Mouse (Mus musculus): ENCODE measurements at regions not wholly inside any gene's neighbourhood (a gene's known extent, or its start where the extent isn't known, plus 50 kb on each side); places are given as distances from the start of the nearest gene placed in this dataset.
A peak's percentile ranks its signal among the peaks of the same experiment; 100 is the strongest.

- no peak for DNase-seq (ENCODE audit: low read depth, low spot score)
Measured at GRCm38 (mm10) chr2:9435155-9435872, 445.7 kb upstream of the 4930412O13Rik start.

DNA sequence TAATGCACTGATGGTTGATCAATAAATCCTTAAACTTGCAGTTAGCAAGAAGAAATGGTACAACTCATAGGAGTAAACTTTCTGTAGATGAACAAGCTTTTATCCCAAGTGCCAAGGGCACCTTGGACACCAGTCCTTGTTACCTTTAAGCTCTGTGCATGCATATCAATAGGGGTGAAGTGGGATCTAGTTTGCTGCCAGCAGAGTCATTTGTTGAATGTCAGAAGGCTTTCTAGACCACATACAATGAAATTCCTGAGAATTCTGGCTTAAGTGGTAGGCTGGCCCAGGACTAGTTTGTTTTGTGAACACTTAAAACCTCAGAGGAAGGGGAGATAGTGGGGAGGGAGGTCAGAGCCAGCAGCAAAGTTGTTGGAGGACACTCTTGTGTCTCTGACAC, 437.9 kb upstream of the 4930412O13Rik start:
- no peak for DNase-seq (ENCODE audit: low read depth, low spot score)

- no peak for DNase-seq (ENCODE audit: low read depth, low spot score)
Measured at GRCm38 (mm10) chr2:9445826-9446225, 435.2 kb upstream of the 4930412O13Rik start.

DNA sequence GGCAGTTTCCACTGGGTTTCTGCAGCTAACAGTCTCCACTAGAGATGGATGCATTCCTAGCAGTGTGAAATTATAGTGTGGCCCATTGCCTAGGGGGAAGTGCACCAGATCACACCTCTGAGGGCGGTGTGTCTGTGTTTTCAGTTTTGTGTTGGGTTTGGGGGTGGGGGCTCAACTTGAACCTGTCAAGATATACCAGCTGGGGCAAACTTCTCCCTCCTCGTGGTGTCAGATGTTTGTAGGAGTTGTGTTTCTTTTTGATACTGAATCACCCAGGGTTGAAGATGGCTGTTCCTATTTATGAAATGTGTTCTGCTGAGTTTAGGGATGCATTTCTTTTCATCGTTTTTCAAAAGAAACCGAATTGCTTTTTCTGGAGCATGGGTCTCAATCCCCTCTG, 416.6 kb upstream of the 4930412O13Rik start:
- no peak for DNase-seq (ENCODE audit: low read depth, low spot score)

DNA sequence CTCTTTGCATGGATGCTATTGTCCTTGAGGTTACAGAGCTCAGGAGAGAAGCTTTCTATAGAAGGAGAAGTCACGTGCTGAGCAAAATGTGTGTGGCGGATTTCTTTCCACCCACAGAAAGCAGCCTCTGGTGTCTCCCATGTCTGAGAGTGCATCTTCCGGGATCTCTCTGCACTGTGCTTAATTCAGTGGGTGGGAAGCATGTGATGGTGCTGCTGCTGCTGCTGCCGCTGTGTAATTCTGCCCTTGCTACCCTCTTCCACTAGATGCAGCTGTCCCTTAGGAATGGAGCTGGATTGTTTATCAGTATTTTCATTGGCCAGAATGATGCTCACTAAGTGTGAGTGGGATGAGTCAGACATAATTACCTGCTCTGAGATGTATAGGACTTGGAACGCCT, 416.2 kb upstream of the 4930412O13Rik start:
- no peak for DNase-seq (ENCODE audit: low read depth, low spot score)

DNA sequence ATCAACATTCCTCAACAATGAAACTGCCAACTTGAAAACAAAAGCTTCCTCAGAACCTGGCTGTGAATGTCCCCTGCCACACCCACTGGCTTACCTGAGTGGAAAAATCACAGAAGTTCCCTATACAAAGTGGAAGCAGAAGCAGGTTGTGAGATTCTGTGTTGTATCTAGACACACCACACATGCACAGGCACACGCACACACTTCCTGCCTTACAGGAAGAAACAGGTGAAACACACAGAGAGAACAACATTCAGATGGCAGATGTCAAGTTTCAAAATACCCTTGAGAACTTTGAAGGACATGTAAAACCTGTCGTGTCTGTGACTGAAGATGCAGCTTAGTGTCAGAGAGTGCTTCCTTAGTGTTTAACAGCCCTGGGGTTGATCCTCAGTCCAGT, 413.5 kb upstream of the 4930412O13Rik start:
- DNase-seq (ENCODE audit: low read depth, low spot score), result no peak

DNA sequence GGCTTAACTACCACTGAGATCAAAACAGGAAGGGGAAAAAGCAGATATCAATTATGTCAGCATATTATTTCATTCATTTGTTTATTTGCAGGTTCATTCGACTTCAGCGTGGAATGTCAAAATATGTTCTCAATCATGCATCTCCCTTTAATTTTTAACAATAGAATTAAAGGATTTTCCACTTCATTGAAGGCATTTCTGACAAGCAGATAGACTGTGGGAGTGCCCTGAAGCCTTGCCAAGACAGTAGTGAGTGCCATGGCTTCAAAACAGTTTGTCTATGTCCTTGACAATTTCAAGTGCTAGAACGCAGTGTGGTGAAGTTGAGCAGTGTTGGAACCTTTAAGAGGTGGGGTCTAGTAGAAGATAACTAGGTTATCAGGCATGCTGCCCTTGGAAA, 412.4 kb upstream of the 4930412O13Rik start:
- DNase-seq (ENCODE audit: low read depth, low spot score), result no peak

DNA sequence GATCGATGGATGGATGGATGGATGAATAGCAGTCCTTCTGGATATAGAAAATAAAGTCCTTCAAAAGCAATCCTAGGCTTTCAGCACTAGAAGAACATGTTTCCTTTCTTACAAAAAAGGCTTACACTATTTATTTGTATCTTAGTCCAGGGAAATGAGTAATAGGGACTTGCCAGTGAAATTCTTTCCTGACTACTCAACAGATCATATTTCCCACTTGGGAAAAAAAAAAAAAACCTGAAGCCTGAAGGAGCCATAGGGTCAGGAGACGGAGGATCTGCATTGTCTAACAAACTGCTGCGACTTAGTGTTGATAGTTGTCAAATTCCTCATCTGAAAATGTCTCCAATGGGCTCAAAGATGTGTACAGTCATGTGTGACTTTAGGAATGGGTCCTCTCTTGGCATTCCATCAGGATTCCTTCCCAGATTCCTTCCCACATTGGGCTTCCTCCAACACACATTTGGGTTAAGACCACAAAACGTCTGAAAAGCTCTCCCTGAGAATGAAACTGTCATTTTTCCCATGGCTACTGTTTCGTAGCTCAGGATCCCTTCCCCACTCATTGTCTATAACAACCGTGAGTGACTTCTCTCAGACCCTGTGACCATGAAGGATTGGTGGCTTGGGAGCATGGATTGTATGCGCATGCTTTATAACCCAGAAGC, 399.2 kb upstream of the 4930412O13Rik start:
- DNase-seq (ENCODE audit: low read depth, low spot score), result no peak

- no peak for DNase-seq (ENCODE audit: low read depth, low spot score)
Measured at GRCm38 (mm10) chr2:9487381-9487914, 393.6 kb upstream of the 4930412O13Rik start.

GRCm38 (mm10) chr2:9493606-9494145, 387.4 kb upstream of the 4930412O13Rik start:
- DNase-seq (ENCODE audit: low read depth, low spot score), result no peak

DNA sequence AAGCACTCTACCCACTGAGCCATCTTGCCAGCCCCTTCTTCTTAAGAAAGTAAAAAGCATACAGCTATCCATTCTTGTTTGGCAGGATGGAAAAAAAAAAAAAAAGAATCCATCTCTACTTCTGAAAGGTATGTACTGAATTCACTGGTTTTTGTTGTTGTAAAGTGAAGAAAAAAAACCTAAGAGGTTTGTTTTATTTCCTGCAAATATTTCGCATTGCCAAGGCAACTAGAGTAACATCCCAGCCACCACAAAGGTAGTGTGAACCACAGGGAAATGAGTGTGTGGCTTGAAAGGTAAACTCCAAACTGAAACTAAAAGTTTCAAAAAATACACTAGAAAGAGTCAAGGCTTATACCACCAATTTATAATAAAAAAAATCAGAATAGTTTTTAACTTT, 361.0 kb upstream of the 4930412O13Rik start:
- no peak for DNase-seq (ENCODE audit: low read depth, low spot score)

- DNase-seq (ENCODE audit: low read depth, low spot score), result no peak
Measured at GRCm38 (mm10) chr2:9525910-9526309, 355.1 kb upstream of the 4930412O13Rik start.

GRCm38 (mm10) chr2:9535141-9535658, 345.9 kb upstream of the 4930412O13Rik start:
- DNase-seq (ENCODE audit: low read depth, low spot score), result no peak

- DNase-seq (ENCODE audit: low read depth, low spot score), result no peak
Measured at GRCm38 (mm10) chr2:9547771-9548590, 333.1 kb upstream of the 4930412O13Rik start.

GRCm38 (mm10) chr2:9553313-9553712, 327.7 kb upstream of the 4930412O13Rik start:
- DNase-seq (ENCODE audit: low read depth, low spot score), result no peak

- DNase-seq (ENCODE audit: low read depth, low spot score), result no peak
Measured at GRCm38 (mm10) chr2:9564487-9565043, 316.5 kb upstream of the 4930412O13Rik start.

DNA sequence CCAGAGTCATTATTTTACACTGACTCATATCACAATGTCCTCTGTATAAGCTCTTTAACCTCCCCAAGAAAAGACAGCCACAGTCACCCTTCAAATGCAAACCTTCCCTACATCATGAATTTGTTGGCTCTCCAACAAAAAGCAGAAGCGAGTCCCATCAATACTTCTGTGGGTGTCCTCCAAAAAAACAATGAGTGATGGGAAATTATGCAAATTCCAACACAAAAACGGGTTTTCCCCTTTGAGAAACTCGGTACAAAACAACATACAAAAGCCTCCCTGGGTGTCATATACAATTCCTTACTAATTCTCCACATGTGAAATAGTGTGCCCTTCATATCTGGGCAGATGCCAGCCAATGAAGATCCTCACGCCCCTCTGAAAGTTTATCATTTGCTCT, 311.8 kb upstream of the 4930412O13Rik start:
- DNase-seq (ENCODE audit: low read depth, low spot score), result no peak

GRCm38 (mm10) chr2:9574196-9574595, 306.9 kb upstream of the 4930412O13Rik start:
- peak; percentile 48 for DNase-seq (ENCODE audit: low read depth, low spot score)

DNA sequence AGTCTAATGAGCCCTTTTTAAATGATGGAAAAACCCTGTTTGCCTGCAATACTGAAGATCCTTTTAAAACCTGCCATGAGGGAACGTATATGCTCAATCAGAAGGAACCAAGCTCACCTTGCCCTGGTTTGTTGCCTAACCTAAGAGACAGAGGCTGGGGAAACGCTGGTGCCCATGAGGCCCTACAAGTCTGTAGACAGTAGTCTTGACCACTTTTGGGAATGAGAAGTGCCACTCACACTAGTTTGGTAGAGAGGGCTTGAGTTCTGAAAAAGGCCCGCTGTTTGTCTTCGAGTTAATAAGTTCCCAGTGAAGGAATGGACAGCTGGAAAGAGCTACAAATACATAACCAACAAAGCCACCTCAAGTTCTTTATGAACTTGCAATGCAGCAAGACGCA, 306.4 kb upstream of the 4930412O13Rik start:
- DNase-seq (ENCODE audit: low read depth, low spot score), result no peak

DNA sequence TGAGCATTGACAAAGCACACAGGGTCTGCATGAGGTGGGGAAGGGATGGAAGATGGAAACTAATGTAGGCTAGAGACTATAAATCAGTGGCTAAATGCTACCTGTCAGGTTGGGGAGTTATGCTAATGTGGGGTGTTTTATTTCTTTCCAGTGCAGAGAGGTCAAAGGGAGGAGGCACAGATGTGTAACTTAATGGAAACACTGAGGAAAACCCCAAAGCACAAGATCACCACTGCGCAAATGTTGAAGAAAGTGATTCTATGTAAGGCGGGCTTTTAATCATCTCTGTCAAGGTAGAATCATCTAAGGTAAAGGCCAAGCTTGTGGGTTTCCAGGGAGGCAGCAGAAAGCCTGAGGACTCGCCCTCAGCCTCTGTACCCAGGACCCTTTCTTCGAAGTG, 303.2 kb upstream of the 4930412O13Rik start:
- DNase-seq (ENCODE audit: low read depth, low spot score), result peak; percentile 35

DNA sequence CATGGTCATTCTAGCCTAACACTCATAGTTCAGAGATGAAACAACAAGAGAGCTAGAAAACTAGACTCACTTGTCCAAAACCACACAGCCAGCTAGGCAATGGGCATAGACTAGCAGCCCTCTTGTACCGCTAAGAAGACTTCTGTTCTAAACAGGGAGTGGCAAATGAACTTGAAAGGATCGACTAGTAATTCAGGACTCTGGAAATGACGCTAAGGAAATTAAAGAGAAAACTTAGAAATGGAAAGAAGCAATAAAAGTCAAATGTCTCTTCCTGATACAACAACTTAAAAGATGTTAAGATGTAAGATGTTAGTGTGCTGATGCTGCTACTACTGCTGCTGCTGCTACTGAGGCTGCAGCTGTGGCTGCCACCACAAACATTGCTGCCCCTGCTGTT, 293.7 kb upstream of the 4930412O13Rik start:
- no peak for DNase-seq (ENCODE audit: low read depth, low spot score)
